Mouse (Mus musculus): Measurements from ENCODE around the gene Kpna7.
"Not testable (repeated sequence)": the region's sequence is repeated elsewhere in the genome, so short reads cannot be mapped to it uniquely, and the experiment has no call there.

Gene Kpna7

GRCm38 (mm10) chr5:145101451-145101850, 17.6 kb upstream of the Kpna7 start:
- not testable (repeated sequence) for DNase-seq (ENCODE audit: low read depth)

GRCm38 (mm10) chr5:145100960-145101359, 17.1 kb upstream of the Kpna7 start:
- no peak for DNase-seq (ENCODE audit: low read depth)

GRCm38 (mm10) chr5:145098340-145098821, 14.6 kb upstream of the Kpna7 start:
- DNase-seq (ENCODE audit: low read depth) = no peak

GRCm38 (mm10) chr5:145096195-145096594, 12.4 kb upstream of the Kpna7 start:
- DNase-seq (ENCODE audit: low read depth) = no peak

GRCm38 (mm10) chr5:145089878-145090277, 6.0 kb upstream of the Kpna7 start:
- no peak for DNase-seq (ENCODE audit: low read depth)

- DNase-seq (ENCODE audit: low read depth) = no peak
Observed at GRCm38 (mm10) chr5:145088186-145088585, 4.4 kb upstream of the Kpna7 start.

- peak; percentile 6 for DNase-seq (ENCODE audit: low read depth)
Observed at GRCm38 (mm10) chr5:145084822-145085221, 992 bp upstream of the Kpna7 start.

- DNase-seq (ENCODE audit: low read depth) = not testable (repeated sequence)
Observed at GRCm38 (mm10) chr5:145083201-145083600, 629 bp downstream of the Kpna7 start.

- DNase-seq (ENCODE audit: low read depth) = no peak
Observed at GRCm38 (mm10) chr5:145081866-145082613, 1.8 kb downstream of the Kpna7 start.

GRCm38 (mm10) chr5:145075081-145075480, 8.7 kb downstream of the Kpna7 start:
- DNase-seq (ENCODE audit: low read depth) = no peak

- peak; percentile 52 for DNase-seq (ENCODE audit: low read depth)
Observed at GRCm38 (mm10) chr5:145071342-145071741, 12.5 kb downstream of the Kpna7 start.

GRCm38 (mm10) chr5:145069707-145070106, 14.1 kb downstream of the Kpna7 start:
- peak; percentile 61 for DNase-seq (ENCODE audit: low read depth)

GRCm38 (mm10) chr5:145068863-145069262, 15.0 kb downstream of the Kpna7 start:
- DNase-seq (ENCODE audit: low read depth) = no peak

- no peak for DNase-seq (ENCODE audit: low read depth)
Observed at GRCm38 (mm10) chr5:145064765-145065340, 19.0 kb downstream of the Kpna7 start.

- no peak for DNase-seq (ENCODE audit: low read depth)
Observed at GRCm38 (mm10) chr5:145059524-145059923, 24.3 kb downstream of the Kpna7 start.

- no peak for DNase-seq (ENCODE audit: low read depth)
Observed at GRCm38 (mm10) chr5:145058722-145059121, 25.1 kb downstream of the Kpna7 start.

GRCm38 (mm10) chr5:145057907-145058306, 25.9 kb downstream of the Kpna7 start:
- DNase-seq (ENCODE audit: low read depth) = no peak

GRCm38 (mm10) chr5:145054187-145054586, 29.6 kb downstream of the Kpna7 start:
- DNase-seq (ENCODE audit: low read depth) = peak; percentile 33

GRCm38 (mm10) chr5:145042690-145043089, 41.1 kb downstream of the Kpna7 start, which contains the start of gene 1700018F24Rik:
1700018F24Rik (plus strand) TSS chr5:145042990.
- DNase-seq (ENCODE audit: low read depth) = not testable (repeated sequence)

- peak; percentile 22 for DNase-seq (ENCODE audit: low read depth)
Observed at GRCm38 (mm10) chr5:145041628-145042027, 42.2 kb downstream of the Kpna7 start.

- not testable (repeated sequence) for DNase-seq (ENCODE audit: low read depth)
Observed at GRCm38 (mm10) chr5:145032391-145032790, 51.4 kb downstream of the Kpna7 start, which contains the start of gene Gm4871. Gm4871 (minus strand) TSS chr5:145032754.

GRCm38 (mm10) chr5:145030476-145030875, 53.4 kb downstream of the Kpna7 start:
- DNase-seq (ENCODE audit: low read depth) = not testable (repeated sequence)

- DNase-seq (ENCODE audit: low read depth) = peak; percentile 19
Observed at GRCm38 (mm10) chr5:145020712-145021111, 63.1 kb downstream of the Kpna7 start.

Data from c-Kit-positive CD71-positive TER-119-negative erythroid progenitor cells, embryonic 14.5 days (primary cell).